Mouse (Mus musculus) adrenal gland, postnatal 4 days (tissue): ENCODE measurements around the gene Clstn2. TPM values are rescaled to one million over a fixed set of nuclear protein-coding genes. Genes with fewer than 3 reads are reported as not detected.

ENCODE experiments used
- DNase-seq, 2 experiments: peaks; one replicate each; pipeline ENCODE4 v3.0.0; 2021 to 2022; ENCODE audit warnings: low spot score in 2 of 2, mixed read lengths in 2 of 2
- total RNA-seq, 2 experiments: library from RNA; stranded (reverse); gene quantifications; 2 replicates each; pipeline ENCODE4 v1.2.3; 2021

Gene Clstn2
- total RNA-seq, 2 experiments from 2014 or later = 4.3 to 4.6 TPM

DNA sequence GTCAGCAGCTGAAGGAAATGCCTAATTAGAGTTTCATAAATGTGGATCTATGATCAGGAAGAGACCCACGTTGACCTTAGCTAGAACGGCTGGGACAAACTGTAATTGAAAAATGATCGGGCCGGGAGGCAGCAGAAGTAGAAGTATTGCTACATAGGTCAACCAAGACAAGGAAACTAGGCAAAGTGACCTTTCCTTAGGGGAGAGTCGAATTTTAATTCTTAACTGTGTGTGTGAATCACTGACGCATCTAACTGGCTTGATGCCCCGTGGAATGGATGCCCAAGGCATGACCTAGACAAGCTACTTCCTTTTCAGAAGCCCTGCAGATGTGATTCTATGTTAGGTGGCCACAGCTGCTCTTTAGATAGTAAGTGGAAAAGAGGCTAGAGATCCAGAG is 546.2 kb downstream of the Clstn2 start:
- no peak for DNase-seq

DNA sequence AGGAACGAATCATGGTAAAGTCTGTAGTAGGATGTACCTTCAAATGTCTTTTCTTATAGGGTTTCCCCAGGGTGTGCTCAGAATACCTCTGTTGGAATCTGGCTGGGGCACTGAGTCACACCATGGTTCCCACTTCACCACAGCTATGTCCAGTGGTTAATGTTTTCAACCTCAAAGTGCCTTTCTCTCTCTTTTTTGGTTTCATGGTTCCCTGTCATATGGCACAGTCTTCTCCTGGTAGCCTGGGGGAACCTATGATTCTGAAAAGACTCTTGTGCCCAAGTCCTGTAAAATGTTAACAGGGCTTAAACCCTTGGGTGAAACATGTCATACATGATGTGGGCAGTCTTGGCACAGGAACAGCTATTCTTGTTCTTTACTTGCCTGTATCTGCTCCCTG is 551.8 kb downstream of the Clstn2 start:
- no peak for DNase-seq

DNA sequence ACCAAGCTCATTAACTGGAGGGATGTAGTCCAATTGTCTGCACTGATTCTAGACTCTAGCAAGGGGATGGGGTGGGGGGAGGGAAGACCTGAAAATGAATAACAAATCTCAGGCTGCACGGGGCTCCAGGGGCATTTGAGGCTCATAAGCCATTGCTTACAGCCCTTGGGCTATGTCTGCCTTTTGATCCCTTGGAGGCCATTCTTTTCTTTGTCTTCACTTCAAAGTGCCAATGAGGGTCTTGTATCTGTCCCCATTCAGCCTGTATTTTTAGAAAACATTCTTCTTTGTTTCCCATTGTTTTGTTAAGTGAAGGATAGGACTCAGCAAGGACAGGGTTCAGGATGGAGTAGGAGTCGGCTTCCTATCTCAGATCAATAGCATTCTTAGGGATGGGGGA is 556.0 kb downstream of the Clstn2 start:
- no peak for DNase-seq

DNA sequence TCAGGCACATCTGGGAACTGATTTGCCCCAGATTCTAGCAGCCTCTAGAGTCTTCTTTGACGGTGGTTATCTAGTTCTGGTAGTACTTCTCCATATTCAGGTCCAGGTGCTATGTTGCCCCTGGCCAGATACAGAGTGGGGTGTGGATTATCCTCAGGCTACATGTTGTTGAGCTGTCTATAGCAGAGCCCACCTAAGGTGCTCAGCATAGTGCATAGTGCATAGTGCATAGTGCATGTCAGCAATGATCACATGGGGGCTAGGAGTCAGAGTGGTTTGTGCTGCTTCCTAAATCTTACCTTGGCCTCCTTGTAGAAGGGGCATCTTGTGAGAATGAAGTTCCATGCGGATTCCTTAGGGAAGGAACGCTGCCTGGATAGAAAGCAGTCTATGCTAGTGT is 556.5 kb downstream of the Clstn2 start:
- no peak for DNase-seq

DNA sequence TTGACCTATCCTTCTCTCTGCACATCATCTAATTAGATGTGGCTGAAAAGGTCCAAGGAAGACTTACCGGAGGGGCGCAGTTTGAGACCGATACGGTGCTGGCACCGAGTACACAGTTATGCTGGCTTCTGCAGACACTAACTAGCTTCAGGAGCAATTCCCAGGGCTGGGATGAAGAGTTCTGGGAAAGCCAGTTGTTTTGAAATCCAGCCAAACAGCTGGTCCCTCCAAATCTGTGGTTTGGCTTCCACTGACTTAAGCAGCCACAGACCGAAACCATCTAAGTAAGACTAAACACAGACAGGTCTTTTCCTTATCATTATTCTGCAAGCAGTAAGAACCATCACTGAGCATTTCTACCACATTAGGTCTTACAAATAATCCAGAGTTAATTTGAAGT is 558.1 kb downstream of the Clstn2 start:
- no peak for DNase-seq

DNA sequence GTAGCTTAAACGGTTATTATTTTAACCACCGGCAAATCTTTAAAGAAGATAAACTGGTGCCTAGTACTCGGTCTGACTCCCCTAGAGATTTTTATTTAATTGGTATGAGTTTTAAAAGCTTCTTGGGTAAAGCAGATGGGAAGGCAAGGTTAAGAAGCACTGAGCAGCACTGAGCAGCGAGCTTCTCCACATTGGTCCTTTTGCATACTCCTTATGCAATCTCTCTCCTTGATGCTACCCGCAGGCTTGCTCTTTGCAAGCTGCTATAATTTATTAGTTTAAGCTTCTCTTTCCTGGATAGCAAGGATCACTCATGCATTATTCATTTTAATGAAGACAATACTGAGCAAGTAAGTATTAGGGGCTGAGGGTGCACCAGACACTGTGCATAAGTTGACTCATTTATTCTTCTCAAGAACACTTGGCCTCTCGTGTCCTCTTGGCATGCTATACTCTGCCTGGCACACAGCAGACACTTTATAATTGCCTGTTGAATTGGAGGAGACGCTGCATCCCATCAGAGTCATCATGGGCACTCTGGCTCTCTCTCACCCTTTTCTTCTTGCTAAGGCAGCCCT is 561.9 kb downstream of the Clstn2 start:
- no peak for DNase-seq

DNA sequence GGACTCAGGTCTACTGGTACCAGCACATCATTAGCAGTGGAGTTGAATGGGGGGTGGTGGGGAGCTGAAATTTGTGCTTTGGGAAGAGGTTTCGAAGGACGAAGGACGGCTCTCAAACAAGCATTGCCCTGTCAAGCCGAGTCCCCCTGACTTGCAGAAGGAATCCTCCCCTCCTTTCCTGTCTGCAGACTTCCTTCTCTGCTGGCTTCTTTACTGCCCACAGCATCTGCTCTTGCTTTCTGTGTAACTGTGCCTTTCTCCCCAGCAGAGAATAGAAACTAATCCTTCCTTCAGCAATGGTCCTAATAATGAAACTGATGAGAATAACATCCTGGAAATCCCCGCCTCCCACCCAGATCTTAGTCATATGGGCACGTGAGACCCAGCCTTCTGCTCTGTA is 572.5 kb downstream of the Clstn2 start:
- no peak for DNase-seq

- no peak for DNase-seq
Observed at GRCm38 (mm10) chr9:97459745-97460144, 573.2 kb downstream of the Clstn2 start.

DNA sequence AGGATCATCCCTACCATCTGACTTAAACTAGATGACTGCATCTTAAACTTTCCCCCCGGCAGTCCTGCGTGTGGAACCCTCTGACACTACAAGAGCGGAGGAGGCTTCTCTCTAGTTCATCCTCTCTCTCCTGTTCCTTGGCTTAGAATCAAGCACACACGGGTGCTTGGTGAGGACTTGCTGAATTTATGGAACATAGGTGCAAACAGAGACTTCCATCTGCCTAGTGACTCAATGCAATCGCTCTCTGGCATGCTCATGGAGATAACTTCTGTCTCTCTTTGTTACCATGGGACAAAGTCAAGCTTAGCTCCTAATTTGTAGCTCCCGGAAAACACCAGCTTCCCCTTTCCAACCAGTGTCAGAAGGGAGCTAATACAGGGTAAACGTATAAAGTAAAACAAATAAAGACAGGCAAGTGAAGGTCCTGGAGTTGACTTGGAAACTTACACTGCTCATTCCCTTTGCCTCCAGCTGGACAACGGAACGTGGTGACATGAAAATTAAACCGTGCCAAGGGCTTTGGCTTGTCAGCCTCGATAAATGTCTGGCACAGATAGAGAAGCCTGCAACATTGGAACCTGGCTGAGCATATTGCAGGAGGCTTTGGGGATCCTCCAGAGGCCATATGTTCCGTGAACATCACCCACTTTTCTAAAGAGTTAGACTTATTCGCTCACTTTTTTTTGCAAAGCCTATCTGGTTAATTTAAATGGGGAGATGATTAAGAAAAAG is 583.5 kb downstream of the Clstn2 start:
- DNase-seq = no peak

DNA sequence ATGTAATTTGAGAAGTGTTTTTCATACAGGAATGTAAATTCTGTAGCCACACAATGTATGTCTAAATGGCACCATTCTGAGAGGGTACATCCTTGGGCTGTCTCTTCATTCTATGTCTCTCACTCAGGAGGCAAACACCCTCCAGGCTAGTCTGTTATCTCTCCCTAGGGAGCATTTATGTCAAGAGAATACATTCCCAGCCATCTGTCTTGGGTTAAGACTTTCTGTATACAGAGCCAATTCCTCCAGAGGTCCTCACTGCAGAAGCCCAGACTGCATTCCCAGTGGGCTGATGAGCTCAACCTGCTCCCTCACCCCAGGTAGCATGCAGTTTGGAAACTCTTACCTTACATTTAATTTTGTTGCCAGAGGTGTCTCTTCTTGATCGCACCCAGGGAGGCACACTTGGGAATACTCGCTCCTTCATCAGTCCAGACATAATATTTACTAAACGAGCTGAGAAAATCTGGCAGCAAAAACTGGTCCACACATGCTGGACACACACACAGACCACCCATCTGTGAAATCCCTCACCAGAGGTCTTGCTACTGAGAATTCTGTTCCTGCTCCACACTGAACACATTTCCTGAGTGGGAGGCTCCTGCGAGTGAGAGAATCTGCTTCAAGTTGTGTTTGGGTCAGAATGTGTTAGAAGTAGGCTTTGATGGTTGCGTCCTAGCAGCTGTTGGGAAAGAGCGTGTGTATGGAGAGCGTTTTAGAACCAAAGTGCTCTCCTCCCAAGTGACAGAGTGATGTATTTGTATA is 592.9 kb downstream of the Clstn2 start:
- no peak for DNase-seq

DNA sequence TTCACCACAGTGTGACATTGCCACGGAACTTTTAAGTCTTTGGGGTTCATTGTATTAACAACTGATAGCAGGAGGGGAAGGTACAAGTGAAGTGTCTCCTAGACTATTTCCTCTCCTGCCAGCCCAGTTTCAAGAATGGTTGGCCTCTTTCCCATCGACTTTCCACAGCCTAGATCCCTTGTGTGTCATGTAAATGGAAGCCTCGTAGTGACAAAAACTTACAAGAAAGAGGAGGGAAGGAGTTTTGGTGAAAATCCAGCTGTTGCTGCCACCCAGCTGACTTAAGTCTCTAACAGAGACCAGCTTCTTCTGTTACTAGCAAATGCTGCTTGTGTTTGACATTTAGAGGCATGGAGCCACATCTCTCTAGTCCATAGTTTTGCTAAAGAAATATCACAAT is 598.3 kb downstream of the Clstn2 start:
- DNase-seq = no peak

- no peak for DNase-seq
Observed at GRCm38 (mm10) chr9:97429885-97430449, 603.0 kb downstream of the Clstn2 start.

- no peak for DNase-seq
Observed at GRCm38 (mm10) chr9:97428127-97428526, 604.9 kb downstream of the Clstn2 start.

DNA sequence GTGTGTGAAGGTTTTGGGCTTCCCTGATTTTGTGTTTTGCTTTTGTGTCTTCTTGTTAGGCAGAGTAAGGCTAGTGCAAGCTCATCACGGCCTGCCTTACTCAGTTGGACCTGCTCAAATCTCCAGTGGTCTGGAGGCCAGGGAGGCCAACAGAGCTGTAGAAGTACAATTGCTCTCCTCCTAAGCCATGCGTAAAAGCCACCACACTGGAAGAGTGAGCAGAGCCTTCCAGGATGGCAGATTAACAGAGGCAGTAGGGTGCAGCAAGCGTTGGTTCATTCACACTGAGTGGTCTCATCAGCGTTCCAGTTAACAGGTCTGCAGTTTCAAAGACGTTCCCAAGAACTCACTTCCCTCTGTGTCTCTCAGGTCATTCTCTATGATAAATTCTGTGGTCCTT is 612.1 kb downstream of the Clstn2 start:
- no peak for DNase-seq

- DNase-seq = no peak
Observed at GRCm38 (mm10) chr9:97414876-97415668, 617.9 kb downstream of the Clstn2 start.

DNA sequence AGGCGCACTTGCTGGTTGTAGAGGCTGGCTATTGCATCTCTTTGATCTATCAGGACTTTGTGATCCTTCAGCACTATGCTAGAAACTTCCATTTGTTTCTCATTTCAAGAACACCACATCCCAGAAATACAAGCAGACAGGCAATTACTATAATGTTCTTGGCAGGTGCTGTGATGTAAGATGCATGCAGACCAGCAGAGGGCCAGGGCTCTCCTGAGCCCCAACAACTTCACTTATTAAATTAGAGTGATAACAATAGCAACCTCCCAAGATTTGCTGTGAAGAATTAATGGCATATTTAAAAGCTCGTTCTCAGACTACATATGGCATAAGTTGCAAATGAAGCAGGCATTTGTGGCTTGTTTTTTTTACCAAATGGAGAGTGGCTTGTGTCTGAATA is 624.8 kb downstream of the Clstn2 start:
- DNase-seq = no peak
